Mouse (Mus musculus): Measurements from ENCODE around the gene Kif27.

- no peak for TF ChIP-seq SIN3A (IDR thresholded peaks at IDR 0.05; ENCODE audit: low read length)
- no peak for TF ChIP-seq BHLHE40 (IDR thresholded peaks at IDR 0.05; ENCODE audit: borderline replicate concordance, low read depth, low read length)
Measured at GRCm38 (mm10) chr13:58309499-58309898, 49.4 kb downstream of the Kif27 start.
